In the genomic region with DNA sequence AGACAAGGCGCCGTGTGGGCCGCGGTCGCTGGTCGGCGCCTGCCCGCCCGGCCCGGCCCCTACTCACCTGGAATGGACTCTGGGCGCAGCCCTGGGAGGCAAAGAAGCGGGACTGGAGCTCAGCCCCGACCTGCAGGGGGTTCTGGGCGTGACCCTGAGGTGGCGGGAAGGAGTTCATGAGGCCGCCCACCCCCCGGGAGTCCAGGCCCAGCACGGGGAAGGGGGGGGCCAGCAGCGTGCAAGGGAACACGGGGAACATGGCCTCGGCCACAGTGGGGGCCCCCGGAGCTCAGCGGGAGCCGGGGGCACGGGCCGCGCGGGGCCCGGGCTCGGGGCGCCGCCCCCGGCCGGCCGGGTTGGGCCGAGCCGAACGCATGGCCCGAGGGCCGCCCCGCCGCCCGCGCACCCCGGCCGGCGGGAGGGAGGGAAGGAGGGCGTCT, we compare ENCODE assay signal across 8 mouse cellular contexts. TPM values are rescaled to one million over a fixed set of nuclear protein-coding genes. Genes with fewer than 3 reads are reported as not detected.
DNase-seq lines count a peak whose midpoint lies in the region; ATAC-seq and TF ChIP-seq lines count a peak whose summit lies in the region.

No protein-coding gene starts in this region.

- peaks cover 40% of the 10 kb centered on the region for H3K4me1 ChIP-seq in intestine, embryonic 16.5 days (ENCODE audit: control insufficient read depth, insufficient read depth, low read length)
- peaks cover 38 to 40% of the 10 kb centered on the region in 2 experiments for H3K4me1 ChIP-seq in liver, embryonic 14.5 days (replicated peaks; ENCODE audit: control insufficient read depth in 2 of 2, insufficient read depth in 2 of 2, low read length in 1 of 2)
- peaks cover 47% of the 10 kb centered on the region for H3K4me1 ChIP-seq in neural tube, embryonic 12.5 days

- H3K36me3 ChIP-seq in intestine, embryonic 16.5 days (ENCODE audit: control insufficient read depth, insufficient read depth, low read length) = peaks cover 7% of the 10 kb centered on the region
- peaks cover 65% of the 10 kb centered on the region for H3K36me3 ChIP-seq in liver, embryonic 14.5 days (replicated peaks; ENCODE audit: control insufficient read depth, insufficient read depth, low read depth)
- peaks cover 58% of the 10 kb centered on the region for H3K36me3 ChIP-seq in neural tube, embryonic 12.5 days

- H3K4me3 ChIP-seq in intestine, embryonic 16.5 days (ENCODE audit: low read length) = peak overlapping the region; percentile 69
- peak overlapping the region; percentile 66 to 95 for H3K4me3 ChIP-seq in liver, embryonic 14.5 days (ENCODE audit: insufficient read depth in 1 of 2, low read depth in 2 of 2, low read length in 2 of 2)
- H3K4me3 ChIP-seq in neural tube, embryonic 12.5 days = peak overlapping the region; percentile 98

- WGBS in intestine, embryonic 16.5 days = 1% methylated on average over 34 of the region's 48 CpGs
- 0% methylated on average over 29 of the region's 48 CpGs for WGBS in liver, embryonic 14.5 days (ENCODE audit: insufficient replicate concordance)
- under 1% methylated on average over 47 of the region's 48 CpGs for WGBS in neural tube, embryonic 12.5 days

- H3K9me3 ChIP-seq in intestine, embryonic 16.5 days (ENCODE audit: control insufficient read depth, low read length) = no peaks in the 10 kb centered on the region
- no peaks in the 10 kb centered on the region for H3K9me3 ChIP-seq in liver, embryonic 14.5 days (ENCODE audit: control insufficient read depth, low read length)
- H3K9me3 ChIP-seq in neural tube, embryonic 12.5 days = no peaks in the 10 kb centered on the region

- intact Hi-C loops in gastrocnemius, postnatal 14 days (cut with DNase I; ENCODE audit: low total_unique reads) = no loop called here

- peak overlapping the region; percentile 99 for H3K9ac ChIP-seq in intestine, embryonic 16.5 days (ENCODE audit: low read depth, low read length)
- peak overlapping the region; percentile 96 for H3K9ac ChIP-seq in liver, embryonic 14.5 days (replicated peaks)
- H3K9ac ChIP-seq in neural tube, embryonic 12.5 days = peak overlapping the region; percentile 89

- no peak for TF ChIP-seq EP300 in liver, embryonic 14.5 days (IDR thresholded peaks at IDR 0.05; ENCODE audit: low read depth)

- H3K4me2 ChIP-seq in intestine, embryonic 16.5 days (ENCODE audit: low read depth, low read length) = peak overlapping the region; percentile 92
- peak overlapping the region; percentile 76 for H3K4me2 ChIP-seq in liver, embryonic 14.5 days (ENCODE audit: low read depth)
- H3K4me2 ChIP-seq in neural tube, embryonic 12.5 days (replicated peaks) = peak overlapping the region; percentile 98

- H3K27ac ChIP-seq in intestine, embryonic 16.5 days (ENCODE audit: low read length) = peak overlapping the region; percentile 95
- peak overlapping the region; percentile 89 for H3K27ac ChIP-seq in liver, embryonic 14.5 days
- peak overlapping the region; percentile 98 for H3K27ac ChIP-seq in neural tube, embryonic 12.5 days

- DNase-seq in right cerebral cortex, postnatal 10 days (ENCODE audit: low spot score in 2 of 2) = peak; percentile 75 to 78
- DNase-seq in right cerebral cortex, postnatal 25 days = no peak
- DNase-seq in cerebellum, postnatal 10 days = peak; percentile 86 to 88
- DNase-seq in gastrocnemius, postnatal 14 days = peak; percentile 68
- peak in 1 of 3 experiments; percentile 44 for DNase-seq in liver, embryonic 14.5 days (ENCODE audit: low read depth in 3 of 3, low spot score in 3 of 3)
- peak; percentile 82 for DNase-seq in thymus, postnatal 25 days

- ATAC-seq in intestine, embryonic 16.5 days = peak; percentile 53
- peak; percentile 42 for ATAC-seq in liver, embryonic 14.5 days (ENCODE audit: insufficient read depth)
- ATAC-seq in neural tube, embryonic 12.5 days (ENCODE audit: low FRiP score, low read depth) = peak; percentile 21

- TF ChIP-seq CTCF in liver, embryonic 14.5 days (IDR thresholded peaks at IDR 0.05; ENCODE audit: low read depth) = peak; percentile 12; the same call in 1 of the 2 replicates

- no peaks in the 10 kb centered on the region for H3K27me3 ChIP-seq in intestine, embryonic 16.5 days (replicated peaks; ENCODE audit: control insufficient read depth, insufficient read depth, low read length)
- H3K27me3 ChIP-seq in liver, embryonic 14.5 days (ENCODE audit: control insufficient read depth, insufficient read depth, low read length) = no peaks in the 10 kb centered on the region
- no peaks in the 10 kb centered on the region for H3K27me3 ChIP-seq in neural tube, embryonic 12.5 days (replicated peaks)

RNA-seq across cellular contexts. Expression of a gene that starts 0.7 kb away (rescaled TPM):
- 10 to 100 TPM; 53.6 to 58.2 TPM for total RNA-seq in gastrocnemius, postnatal 14 days (2021)
- polyA plus RNA-seq in intestine, embryonic 16.5 days (2015; fragmentation: Nextera tagmentation; extraction: Ambion mirVana) = 35.7 and 42.1 TPM in 2 replicates
- 91.4 and 97.5 TPM in 2 replicates for polyA plus RNA-seq in liver, embryonic 14.5 days (2012; rRNA removed)
- 27.3 and 37.4 TPM in 2 replicates for polyA plus RNA-seq in liver, embryonic 14.5 days (2014; fragmentation: Nextera tagmentation; extraction: Ambion mirVana)
- 134 TPM in 2 replicates for polyA plus RNA-seq in neural tube, embryonic 12.5 days (2016; fragmentation: Nextera tagmentation; extraction: Ambion mirVana)

RNA-seq across cellular contexts. Expression of a gene that starts 5.2 kb away (rescaled TPM):
- total RNA-seq in gastrocnemius, postnatal 14 days (2021) = 1 to 10 TPM; 1.6 TPM
- polyA plus RNA-seq in intestine, embryonic 16.5 days (2015; fragmentation: Nextera tagmentation; extraction: Ambion mirVana) = 2.9 and 3.8 TPM in 2 replicates
- polyA plus RNA-seq in liver, embryonic 14.5 days (2012; rRNA removed) = 0.08 and 0.55 TPM in 2 replicates
- 0.40 and 0.41 TPM in 2 replicates for polyA plus RNA-seq in liver, embryonic 14.5 days (2014; fragmentation: Nextera tagmentation; extraction: Ambion mirVana)
- polyA plus RNA-seq in neural tube, embryonic 12.5 days (2016; fragmentation: Nextera tagmentation; extraction: Ambion mirVana) = 5.3 and 6.2 TPM in 2 replicates

RNA-seq across cellular contexts. Expression of a gene that starts 5.3 kb away (rescaled TPM):
- 10 to 100 TPM; 11.1 to 11.6 TPM for total RNA-seq in gastrocnemius, postnatal 14 days (2021)
- 21.9 and 23.5 TPM in 2 replicates for polyA plus RNA-seq in intestine, embryonic 16.5 days (2015; fragmentation: Nextera tagmentation; extraction: Ambion mirVana)
- 7.5 and 15.7 TPM in 2 replicates for polyA plus RNA-seq in liver, embryonic 14.5 days (2012; rRNA removed)
- polyA plus RNA-seq in liver, embryonic 14.5 days (2014; fragmentation: Nextera tagmentation; extraction: Ambion mirVana) = 1.2 and 8.3 TPM in 2 replicates
- 46.4 and 66.2 TPM in 2 replicates for polyA plus RNA-seq in neural tube, embryonic 12.5 days (2016; fragmentation: Nextera tagmentation; extraction: Ambion mirVana)

RNA-seq across cellular contexts. Expression of a gene that starts 9.0 kb away (rescaled TPM):
- 10 to 100 TPM in 1 of 2 experiments, 1 to 10 TPM in 1; 8.6 to 15.3 TPM for total RNA-seq in gastrocnemius, postnatal 14 days (2021)
- 69.8 and 82.7 TPM in 2 replicates for polyA plus RNA-seq in intestine, embryonic 16.5 days (2015; fragmentation: Nextera tagmentation; extraction: Ambion mirVana)
- polyA plus RNA-seq in liver, embryonic 14.5 days (2012; rRNA removed) = 8.0 and 15.2 TPM in 2 replicates
- polyA plus RNA-seq in liver, embryonic 14.5 days (2014; fragmentation: Nextera tagmentation; extraction: Ambion mirVana) = 27.3 and 32.2 TPM in 2 replicates
- polyA plus RNA-seq in neural tube, embryonic 12.5 days (2016; fragmentation: Nextera tagmentation; extraction: Ambion mirVana) = 63.1 and 80.4 TPM in 2 replicates

RNA-seq across cellular contexts. Expression of a gene that starts 9.9 kb away (rescaled TPM):
- under 1 TPM in 1 of 2 experiments, not detected in 1; 0.97 TPM for total RNA-seq in gastrocnemius, postnatal 14 days (2021)
- polyA plus RNA-seq in intestine, embryonic 16.5 days (2015; fragmentation: Nextera tagmentation; extraction: Ambion mirVana) = 0.78 and 2.5 TPM in 2 replicates
- 0.10 and 0.30 TPM in 2 replicates for polyA plus RNA-seq in liver, embryonic 14.5 days (2012; rRNA removed)
- polyA plus RNA-seq in liver, embryonic 14.5 days (2014; fragmentation: Nextera tagmentation; extraction: Ambion mirVana) = not detected in 2 replicates
- polyA plus RNA-seq in neural tube, embryonic 12.5 days (2016; fragmentation: Nextera tagmentation; extraction: Ambion mirVana) = not detected in 2 replicates
